Mouse (Mus musculus) layer of hippocampus, adult 8-10 months (tissue): ENCODE results near the gene Phyh. TPM values are rescaled to one million over a fixed set of nuclear protein-coding genes. Genes with fewer than 3 reads are reported as not detected.

Experiments
- total RNA-seq, 4 experiments: library from RNA; stranded (reverse); gene quantifications; 2 replicates each; pipeline ENCODE4 v1.2.4; 2022

Phyh gene
- total RNA-seq, 4 experiments from 2014 or later, result 91.0 to 95.9 (median 94.9) TPM

Other genes starting within 250 kb of the Phyh start
- gene Bend7, start 201.2 kb upstream of the Phyh start, total RNA-seq, result 1 to 10 TPM; 1.6 to 2.2 (median 1.9) TPM
- gene Sephs1, start 37.5 kb upstream of the Phyh start, total RNA-seq, result 10 to 100 TPM; 17.1 to 25.4 (median 22.0) TPM
- gene Ucma, start 57.1 kb downstream of the Phyh start, total RNA-seq, result 1 to 10 TPM; 2.2 to 5.2 (median 3.7) TPM
- gene Mcm10, start 93.8 kb downstream of the Phyh start, total RNA-seq, result 1 to 10 TPM in 1 of 4 experiments, under 1 TPM in 3; 0.71 to 1.1 (median 0.86) TPM
- gene Optn, start 145.0 kb downstream of the Phyh start, total RNA-seq, result 10 to 100 TPM; 17.5 to 20.8 (median 18.7) TPM
- gene Ccdc3, start 218.8 kb downstream of the Phyh start, total RNA-seq, result 10 to 100 TPM; 11.1 to 13.7 (median 12.0) TPM